Mouse (Mus musculus): Measurements from ENCODE around the gene Ptov1.
A peak's percentile ranks its signal among the peaks of the same experiment; 100 is the strongest.

Ptov1 gene

DNA sequence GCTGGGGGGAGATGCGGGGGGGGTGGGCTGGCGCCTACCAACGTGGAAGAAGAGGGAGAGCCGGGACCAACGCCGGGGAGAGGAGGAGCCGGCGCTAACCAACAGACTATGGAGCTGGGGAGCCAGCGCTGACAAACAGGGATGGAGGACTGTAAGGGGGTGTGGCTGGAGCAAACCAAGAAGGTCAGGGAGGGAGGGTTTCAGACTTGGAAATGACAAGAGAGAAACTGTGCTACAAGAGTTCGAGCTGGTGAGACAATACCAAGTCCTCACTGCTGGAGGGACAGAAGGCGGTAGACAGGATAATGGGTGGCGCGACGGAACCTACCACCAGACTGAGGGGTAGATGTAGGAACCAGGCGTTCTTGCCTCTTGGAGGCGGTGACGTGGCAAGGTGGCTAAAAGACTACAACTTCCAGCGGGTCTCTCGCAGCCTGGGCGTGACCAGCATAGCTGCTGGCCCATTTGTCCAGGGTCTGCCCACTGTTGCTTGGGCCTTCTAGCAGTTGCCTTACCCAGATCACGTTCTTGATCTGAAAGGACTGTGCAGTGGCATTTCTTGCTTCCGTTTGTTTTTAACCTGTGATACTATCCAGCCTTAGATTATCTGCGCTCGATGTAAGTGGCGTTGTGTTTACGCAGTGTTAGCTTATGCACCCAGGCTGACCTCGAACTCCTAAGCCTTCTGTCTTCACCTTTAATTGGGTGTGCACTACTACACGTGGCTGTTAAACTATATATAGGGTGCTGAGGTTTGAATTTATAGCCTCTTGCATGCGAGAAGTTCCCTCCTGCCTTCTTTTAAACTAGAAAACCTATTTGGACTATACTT is at the start of gene Ptov1:
Gene Ptov1 (minus strand): TSS at position 92 of the 832 bp plus-strand sequence.
- DNase-seq (ENCODE audit: low spot score) = peak; percentile 77

DNA sequence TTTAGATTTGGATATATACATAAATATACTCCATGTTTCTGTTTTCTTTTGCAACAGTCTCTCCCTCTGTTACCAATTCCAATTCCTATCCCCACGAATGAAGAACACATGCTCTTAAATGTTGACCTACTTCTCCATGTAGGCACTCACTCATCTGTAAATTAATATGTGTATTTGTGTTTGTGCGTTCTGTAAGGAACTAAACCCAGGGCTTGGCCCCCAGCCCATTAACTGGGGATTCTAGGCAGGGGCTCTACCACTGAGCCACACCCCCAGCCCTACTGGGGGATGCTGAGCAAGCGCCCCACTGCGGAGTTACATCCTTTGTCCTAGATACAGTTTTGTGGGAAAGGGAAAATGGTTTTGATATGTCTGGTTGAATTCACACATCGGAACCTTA is 49.5 kb upstream of the Ptov1 start:
- no peak for DNase-seq (ENCODE audit: low spot score)

DNA sequence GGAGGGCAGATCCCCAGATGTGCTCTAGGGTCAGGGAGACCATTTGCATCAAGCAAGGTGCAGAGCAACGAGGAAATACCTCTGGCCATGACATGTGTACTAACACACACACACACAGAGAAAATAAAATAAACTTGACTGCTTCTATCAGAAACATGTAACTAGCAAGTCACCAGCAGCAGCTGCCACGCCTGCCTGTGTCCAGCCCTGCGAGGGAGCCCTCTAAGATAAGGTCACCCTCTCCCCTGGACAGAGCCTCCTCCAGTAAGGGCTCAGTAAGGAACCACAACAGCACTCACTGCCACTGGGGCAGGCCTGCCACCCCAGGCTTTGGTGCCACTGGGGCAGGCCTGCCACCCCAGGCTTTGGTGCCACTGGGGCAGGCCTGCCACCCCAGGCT is 48.6 kb upstream of the Ptov1 start:
- DNase-seq (ENCODE audit: low spot score) = no peak

DNA sequence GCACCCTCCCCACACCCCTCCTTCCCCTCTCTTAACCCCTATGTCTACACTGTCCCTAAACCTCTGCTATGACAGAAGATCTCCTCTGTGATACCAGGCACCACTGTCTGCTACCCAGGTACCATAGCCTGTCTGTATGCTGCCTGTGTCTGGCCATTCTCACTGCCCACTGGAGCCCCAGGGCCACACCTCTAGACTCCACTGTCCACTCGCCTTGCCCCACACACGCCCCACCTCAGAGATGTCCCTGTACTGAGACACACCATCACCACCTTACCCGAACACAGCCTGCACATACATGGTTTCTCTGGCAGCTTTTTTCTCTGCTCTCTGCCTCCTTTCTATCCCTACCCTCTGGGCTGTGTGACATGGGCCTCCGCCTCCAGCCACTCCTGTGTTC is 47.3 kb upstream of the Ptov1 start:
- no peak for DNase-seq (ENCODE audit: low spot score)

DNA sequence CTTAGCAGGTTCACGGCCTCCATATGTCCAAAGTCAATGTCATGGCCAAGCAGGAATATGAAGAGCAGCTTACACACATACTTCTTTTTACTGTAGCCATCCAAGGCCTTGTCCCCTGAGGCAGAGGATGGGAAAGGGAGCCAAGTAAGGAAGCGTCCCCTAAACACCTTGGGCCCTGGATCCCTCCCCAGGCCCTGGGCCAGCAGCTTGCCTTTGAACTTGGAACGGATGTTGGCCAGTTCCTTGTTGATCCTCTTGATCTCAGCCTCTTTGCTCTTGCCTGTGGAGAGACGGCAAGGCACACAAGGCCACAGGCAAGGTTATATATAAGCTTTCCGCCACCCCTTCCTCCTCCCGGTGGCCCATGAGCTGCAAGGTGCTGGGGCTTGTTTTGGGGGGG is 46.6 kb upstream of the Ptov1 start:
- DNase-seq (ENCODE audit: low spot score) = no peak

DNA sequence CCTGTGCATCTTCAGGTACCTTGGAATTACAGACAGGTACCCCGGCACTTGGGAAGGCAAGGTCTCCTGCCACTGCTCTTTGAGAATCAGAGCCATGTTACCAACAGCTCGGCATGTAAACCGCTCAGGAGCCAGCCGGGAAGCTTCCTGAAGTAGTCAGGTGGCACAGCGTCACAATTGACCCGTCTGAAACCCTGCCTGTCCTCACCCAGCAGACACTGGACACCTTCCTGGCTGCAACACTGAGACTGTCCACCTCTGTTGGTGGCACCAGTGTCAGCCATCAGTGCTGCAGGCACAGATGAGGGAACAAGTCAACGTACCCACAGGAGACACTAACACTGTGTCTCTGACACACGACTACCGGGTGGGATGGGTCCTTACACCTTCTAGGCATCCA is 45.7 kb upstream of the Ptov1 start:
- no peak for DNase-seq (ENCODE audit: low spot score)

DNA sequence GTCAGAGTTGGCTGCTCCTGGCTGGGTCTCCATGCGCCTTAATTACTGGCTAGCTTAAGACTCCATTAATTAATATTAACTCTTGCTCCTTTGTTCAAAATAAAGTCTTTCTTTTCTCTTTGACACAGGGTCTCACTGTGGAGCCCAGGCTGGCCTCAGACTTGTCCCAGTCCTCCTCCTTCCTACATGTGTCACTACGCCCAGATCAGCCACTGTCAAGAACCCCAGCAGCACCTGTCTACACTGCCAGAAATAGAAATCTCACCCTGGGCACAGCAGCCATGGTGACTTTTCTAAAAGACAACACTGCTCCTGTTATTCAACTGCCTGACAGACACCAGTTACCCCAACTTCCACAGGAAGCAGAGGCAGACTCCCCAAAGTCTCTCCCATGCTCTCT is 44.8 kb upstream of the Ptov1 start:
- DNase-seq (ENCODE audit: low spot score) = no peak

DNA sequence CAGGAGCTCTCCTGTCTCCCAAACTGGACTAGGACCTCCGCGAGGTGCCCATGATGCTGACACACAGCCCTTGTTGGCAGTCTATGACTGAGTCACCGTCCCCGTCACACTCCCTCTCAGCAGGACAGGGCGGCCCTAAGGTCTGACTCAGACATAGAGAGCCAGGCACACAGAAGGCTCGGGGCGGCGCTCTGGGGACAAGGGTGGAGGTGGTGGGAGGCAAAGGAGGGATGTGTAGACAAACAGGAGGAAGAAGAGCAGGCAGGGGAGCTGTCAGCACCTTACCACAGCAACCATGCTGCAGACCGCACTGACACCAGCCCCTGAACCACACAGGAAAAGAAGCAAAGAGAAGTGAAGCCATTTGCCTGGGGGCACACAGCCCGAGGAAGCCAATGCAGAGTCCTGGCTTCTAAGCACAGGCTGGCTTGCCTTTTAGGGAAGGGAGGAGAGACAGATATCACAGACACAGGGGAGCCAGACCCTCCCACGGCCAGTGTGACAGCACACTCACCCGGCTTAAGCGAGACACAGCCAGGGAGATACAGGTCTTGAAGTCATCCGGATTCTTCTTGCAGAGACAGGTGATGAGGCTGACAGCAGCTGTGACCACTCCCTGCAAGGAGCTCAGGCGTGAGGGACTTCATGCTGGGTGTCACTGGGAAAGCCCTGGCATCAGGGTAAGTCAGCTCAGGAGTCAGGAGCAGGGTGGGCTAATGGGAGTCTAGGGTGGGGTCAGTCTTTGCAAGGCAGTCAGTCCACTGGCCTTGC is 39.3 kb upstream of the Ptov1 start:
- DNase-seq (ENCODE audit: low spot score) = no peak

DNA sequence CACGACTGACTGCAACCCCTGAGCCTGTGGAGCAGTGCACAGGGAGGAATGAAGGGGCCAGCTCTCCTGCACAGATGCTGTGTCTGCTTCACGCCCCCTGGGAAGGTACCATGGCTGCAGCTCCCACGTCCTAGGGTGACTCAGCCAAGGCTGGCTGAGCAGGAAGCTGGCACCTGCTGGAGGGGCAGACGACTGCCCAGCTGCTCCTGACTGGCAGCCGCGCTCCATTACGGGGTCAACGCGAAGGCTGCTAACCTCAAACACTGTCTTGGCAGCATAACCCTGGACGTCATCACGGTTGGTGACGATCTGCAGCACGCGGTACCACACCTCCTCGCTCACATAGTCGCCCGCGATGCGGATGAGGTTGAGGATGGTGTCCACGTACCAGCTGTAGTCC is 35.8 kb upstream of the Ptov1 start:
- no peak for DNase-seq (ENCODE audit: low spot score)

DNA sequence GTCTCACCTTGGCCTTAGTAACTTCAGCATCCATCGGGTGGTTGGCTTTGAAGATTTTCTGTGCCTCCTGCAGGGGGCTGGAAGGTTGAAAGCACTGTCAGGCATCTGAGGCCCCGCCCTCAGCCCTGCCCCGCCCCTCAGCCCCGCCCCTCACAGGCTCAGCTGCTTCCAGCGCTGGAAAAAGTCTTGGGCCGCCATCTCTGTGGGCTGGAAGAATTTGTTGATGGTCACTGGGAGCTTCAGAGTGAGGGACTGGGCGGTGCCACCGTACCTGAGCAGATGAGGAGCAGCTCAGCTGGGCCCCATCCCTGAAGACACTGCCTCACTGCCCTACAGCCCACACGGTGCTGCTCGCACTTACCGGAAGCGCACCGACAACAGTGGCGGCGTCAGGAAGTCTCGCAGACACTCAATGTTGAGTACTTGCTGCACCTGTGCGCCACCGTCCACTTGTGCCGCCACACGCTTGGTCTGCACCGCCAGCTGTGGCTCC is 31.7 kb upstream of the Ptov1 start:
- no peak for DNase-seq (ENCODE audit: low spot score)

DNA sequence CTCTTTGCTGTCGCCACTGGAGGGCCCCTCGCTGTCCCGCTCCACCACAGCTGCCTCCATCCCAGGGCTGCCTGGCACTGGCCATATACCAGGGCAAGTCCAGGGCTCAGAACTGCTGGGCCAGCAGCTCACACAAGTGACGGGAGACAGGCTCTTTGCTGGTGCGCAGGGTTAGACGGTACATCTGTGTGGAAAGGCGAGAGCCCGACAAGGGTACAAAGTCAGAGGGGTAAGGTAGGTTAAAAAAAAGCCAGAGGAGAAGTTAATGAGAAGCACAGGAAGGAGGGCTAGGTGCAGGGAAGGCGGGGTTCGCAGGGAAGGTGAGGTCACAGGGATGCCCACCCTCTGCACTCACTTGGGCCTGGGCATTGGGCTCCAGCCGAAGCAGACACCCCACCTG is 31.0 kb upstream of the Ptov1 start:
- no peak for DNase-seq (ENCODE audit: low spot score)

DNA sequence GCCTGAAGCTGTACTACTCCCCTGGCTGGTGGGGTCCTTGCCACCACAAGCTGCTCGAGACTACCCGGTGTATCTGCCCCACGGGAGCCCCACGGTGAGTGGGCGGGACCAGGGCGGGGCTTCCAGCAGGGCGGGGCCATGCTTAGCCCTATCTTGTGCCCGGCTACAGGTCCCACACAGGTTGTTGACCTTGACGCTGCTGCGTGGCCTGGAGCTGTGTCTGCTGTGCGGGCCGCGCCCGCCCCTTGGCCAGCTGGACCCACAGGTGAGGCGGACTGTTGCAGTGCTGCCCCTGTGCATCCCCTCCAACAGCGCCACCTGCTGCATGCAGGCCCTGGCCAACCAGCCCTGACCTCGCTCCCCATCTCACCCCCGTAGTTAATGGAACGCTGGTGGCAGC is 29.0 kb upstream of the Ptov1 start:
- no peak for DNase-seq (ENCODE audit: low spot score)

DNA sequence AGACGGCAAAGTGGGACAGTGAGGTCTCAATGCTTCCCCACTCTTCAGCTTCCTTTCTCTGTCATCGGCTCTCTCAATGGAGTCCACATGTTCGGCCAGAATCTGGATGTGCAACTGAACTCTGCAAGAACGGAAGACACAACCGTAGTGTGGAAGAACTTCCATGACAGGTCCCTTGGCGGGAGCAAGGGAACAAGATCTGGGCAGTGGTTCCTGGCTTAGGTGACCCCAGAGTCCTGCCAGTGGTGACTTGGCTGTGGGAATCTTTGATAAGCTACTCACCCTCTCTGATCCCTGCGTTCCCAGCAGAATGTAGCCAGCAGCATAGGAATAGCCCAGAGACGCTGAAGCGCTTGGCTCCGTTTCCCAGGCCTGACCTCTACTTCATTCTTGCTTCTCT is 26.9 kb upstream of the Ptov1 start:
- DNase-seq (ENCODE audit: low spot score) = no peak

DNA sequence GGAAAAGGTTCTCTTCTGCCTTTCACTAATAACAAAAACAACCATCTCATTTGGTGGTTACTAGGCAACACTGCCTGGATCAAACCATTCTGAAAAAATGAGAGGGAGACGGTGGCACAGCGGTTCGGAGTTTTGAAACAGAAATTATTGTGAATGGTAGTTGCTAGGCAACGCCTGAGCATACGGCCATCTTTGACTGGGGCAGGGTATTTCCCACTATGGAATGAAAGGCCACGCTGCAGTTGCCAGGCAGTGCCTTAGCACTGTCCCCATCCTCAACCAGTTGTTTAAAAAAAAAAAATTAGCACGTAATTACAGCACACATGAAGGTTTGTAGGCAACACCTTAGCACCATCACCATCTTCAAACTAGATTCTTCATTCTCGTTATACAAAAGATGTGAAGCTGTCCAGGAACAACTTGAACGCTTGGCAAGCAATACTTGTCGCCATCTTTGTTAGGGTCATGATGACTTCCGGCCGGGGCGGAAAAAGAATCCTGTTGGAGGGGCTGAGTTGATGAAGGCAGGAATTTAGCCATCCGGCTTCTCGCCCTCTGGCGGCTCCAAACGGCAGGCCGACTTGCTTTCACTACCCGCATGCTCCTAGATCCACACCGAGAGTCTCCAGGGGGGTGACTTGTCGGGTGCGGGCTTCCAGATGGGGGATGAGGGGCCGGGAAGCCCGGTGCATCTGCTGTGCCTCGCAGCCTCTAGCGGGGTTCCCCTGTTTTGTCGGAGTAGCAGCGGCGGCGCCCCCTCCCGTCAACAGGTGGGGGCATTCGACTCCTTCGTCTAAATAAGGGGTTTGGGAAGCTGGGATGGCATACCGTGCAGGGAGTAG is 26.2 kb upstream of the Ptov1 start, which contains the start of gene Fuz:
Gene Fuz (plus strand): TSS at position 487 of the 842 bp plus-strand sequence.
- peak; percentile 76 for DNase-seq (ENCODE audit: low spot score)

DNA sequence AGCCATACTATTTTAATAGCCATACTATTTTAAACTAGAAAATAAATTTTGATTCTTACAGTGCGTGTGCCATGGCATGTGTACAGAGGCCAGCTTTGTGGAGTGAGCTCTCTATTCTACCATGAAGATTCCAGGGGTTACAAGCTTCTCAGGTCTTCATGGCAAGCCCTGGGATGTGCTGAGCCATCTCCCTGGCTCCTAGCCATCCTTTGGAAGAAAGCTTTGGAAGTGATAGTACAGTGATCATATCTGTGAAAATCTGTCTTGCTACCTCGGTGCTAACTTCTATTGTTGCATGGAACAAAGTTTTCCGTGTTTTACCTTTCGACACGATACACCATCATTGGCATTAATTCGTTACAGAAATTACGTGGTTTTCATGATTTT is 25.6 kb upstream of the Ptov1 start:
- no peak for DNase-seq (ENCODE audit: low spot score)

DNA sequence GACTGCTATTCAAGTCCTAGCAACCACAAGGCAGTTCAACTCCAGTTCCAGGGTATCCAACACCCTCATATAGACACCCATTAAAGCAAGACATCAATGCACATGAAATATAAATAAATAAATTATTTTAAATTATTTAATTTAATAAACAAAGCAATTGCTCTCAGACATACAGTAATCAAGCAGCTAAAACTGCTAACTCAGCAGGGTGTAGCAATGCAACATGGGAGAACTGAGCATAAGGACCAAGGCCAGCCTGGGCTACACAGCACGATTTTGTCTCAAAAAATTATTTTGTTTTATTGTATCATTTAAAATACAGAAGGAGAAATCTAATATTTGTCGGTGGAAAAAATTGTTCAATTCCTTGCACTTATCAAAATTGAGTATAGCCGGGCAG is 24.6 kb upstream of the Ptov1 start:
- no peak for DNase-seq (ENCODE audit: low spot score)

DNA sequence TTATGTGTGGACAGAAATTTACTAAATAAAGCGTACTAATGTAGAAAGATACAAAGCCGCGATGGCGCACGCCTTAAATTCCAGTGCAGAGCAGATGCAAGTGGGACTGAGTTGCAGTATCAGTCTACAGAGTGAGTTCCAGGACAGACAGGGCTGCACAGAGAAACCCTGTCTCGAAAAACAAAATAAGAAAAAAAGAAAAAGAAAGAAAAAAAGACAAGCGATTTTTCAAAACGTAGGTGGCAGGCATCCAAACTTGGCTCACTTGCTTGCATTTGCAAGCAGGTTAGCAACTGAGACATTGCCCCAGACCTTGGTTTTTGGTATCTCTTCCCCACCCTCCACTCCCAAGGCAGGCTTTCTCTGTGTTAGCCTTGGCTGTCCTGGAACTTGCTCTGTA is 23.6 kb upstream of the Ptov1 start:
- no peak for DNase-seq (ENCODE audit: low spot score)

DNA sequence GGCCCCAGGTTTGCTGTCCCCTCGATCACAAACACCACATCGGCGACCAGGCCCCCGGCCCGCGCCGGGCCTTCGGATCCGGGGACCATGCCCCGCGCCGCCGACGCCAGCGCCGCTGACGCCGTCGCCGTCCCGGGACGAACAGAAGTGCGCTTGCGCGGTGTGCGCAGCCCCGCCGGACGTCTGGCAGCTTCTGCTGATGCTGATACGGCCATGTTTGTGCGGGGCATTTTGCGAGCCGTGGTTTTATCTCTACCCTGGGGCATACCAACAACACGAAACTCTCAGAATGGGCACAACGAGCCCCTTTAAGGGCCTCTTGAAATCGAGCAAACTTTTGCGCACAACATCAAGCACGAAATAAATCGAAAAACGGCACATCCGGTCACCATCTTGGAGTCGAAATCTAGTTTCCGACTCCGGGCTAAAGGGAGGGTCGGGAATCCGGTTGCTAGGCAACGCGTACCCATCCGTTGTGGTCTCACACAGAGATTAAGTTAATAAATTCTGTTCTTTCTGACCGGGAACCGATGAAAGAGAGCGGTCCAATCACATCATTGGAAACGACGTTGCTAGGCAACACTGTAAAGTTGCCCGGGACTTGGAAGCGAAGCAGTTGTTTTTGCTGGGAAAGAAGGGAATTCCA is 22.8 kb upstream of the Ptov1 start, which contains the start of gene Med25:
Gene Med25 (minus strand): TSS at position 437 of the 646 bp plus-strand sequence.
- DNase-seq (ENCODE audit: low spot score) = peak; percentile 86

DNA sequence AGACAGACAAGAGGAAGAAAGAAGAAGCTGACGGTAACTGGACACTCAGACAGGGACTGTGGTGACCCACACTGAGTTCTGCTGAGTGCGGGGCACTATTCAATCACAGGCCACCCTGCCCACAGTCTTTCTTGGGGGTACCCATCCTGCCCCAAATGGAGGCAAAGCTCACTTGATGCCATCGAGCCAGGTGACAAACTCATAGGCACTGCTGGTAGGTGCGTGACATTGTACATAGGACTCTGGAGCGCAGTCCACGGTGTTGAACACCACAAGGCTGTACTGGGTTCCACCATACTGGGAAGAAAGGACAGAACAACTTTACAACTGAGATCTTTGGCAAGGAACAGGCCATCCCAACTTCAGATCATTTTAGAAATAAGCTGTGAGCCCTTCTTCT is 22.0 kb upstream of the Ptov1 start:
- no peak for DNase-seq (ENCODE audit: low spot score)

DNA sequence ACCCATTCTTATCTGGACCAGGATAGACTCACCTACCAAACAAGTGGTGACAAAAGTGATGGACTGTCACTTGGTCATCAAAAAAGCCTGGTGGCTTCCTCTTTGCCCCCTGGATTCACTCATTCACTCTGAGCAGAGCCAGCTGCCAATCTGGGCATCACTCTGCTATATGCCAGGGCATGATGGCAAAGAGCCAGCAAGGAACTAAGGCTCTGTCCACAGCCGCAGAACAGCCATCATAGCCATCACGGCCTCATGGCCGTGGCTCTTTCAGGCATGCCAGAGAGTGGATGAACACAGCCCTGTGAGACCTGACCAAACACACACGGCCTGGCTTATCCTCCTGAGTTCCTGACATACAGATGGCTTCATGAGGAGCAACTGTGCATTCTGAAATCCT is 21.1 kb upstream of the Ptov1 start:
- DNase-seq (ENCODE audit: low spot score) = no peak

DNA sequence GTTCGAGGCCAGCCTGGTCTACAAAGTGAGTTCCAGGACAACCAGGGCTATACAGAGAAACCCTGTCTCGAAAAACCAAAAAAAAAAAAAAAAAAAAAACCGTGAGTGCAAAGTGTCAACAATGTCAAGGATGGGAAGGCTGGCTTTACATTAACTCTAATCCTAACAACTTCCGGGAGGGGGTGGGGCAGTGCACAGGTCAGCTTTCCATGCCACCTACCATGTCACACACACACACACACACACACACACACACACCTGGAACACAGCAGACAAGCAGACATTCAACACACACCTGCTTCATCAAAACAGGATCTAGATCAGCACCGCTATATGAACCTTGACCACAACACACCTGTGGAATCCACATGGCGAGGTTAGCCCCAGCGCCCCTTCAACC is 20.6 kb upstream of the Ptov1 start:
- DNase-seq (ENCODE audit: low spot score) = no peak
